Mouse (Mus musculus) left cerebral cortex, adult 9 months (tissue): ENCODE measurements at regions not wholly inside any gene's neighbourhood (a gene's known extent, or its start where the extent isn't known, plus 50 kb on each side); places are given as distances from the start of the nearest gene placed in this dataset.

ENCODE experiments used
- DNase-seq, 2 experiments: peaks; one replicate each; pipeline ENCODE4 v3.0.0; 2022; ENCODE audit warnings: low spot score in 2 of 2

- DNase-seq = no peak
Measured at GRCm38 (mm10) chr6:6291781-6292180, 74.8 kb upstream of the Slc25a13 start.

- DNase-seq = no peak
Measured at GRCm38 (mm10) chr6:6290427-6290826, 73.5 kb upstream of the Slc25a13 start.

GRCm38 (mm10) chr6:6289806-6290205 is 72.8 kb upstream of the Slc25a13 start:
- peak in 1 of 2 experiments; percentile 59 for DNase-seq

- no peak for DNase-seq
Measured at GRCm38 (mm10) chr6:6280812-6281568, 64.0 kb upstream of the Slc25a13 start.

- DNase-seq = no peak
Measured at GRCm38 (mm10) chr6:6279646-6280045, 62.7 kb upstream of the Slc25a13 start.

- DNase-seq = no peak
Measured at GRCm38 (mm10) chr6:6270545-6270944, 53.6 kb upstream of the Slc25a13 start.
